12 mouse cellular contexts compared by ENCODE assay signal in the genomic region with DNA sequence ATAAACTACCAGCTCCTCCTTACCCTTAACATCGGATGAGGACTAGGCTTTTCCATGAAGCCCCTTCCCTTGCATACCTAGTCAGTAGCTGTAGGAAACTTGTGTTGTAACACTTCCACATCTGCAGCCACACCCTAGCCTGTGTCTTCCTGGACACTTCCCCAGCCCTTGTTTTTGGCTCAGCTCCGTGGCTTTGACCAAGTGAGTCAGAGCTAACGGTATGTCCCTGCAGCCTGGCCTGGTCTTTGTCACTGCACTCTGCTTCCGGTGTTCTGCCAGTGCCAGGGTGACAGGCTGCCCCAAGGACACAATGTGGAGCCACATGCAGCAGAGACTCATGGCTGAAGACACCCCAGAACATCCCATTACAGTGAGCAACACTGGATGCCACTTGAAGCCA. TPM values are rescaled to one million over a fixed set of nuclear protein-coding genes. Genes with fewer than 3 reads are reported as not detected.
DNase-seq lines count a peak whose midpoint lies in the region; ATAC-seq and TF ChIP-seq lines count a peak whose summit lies in the region.
"Had no signal": no experiment of that assay in that cellular context is flagged by ENCODE, and none has a peak within 500 bp of the region (broad histone marks: within the 10 kb centered on the region; RNA-seq: fewer than 3 reads in every experiment).

No protein-coding gene starts in this region.

- no peaks in the 10 kb centered on the region for H3K36me3 ChIP-seq in embryonic facial prominence, embryonic 14.5 days (ENCODE audit: control insufficient read depth, insufficient read depth, low read length)
- H3K36me3 ChIP-seq in embryonic facial prominence, embryonic 10.5 days (replicated peaks): no peaks in the 10 kb centered on the region
- no peaks in the 10 kb centered on the region for H3K36me3 ChIP-seq in midbrain, embryonic 11.5 days (ENCODE audit: control insufficient read depth, insufficient read depth, low read length)
- no peaks in the 10 kb centered on the region for H3K36me3 ChIP-seq in midbrain, embryonic 14.5 days (ENCODE audit: control insufficient read depth, insufficient read depth, low read length)
- H3K36me3 ChIP-seq in heart, embryonic 10.5 days: no peaks in the 10 kb centered on the region
- H3K36me3 ChIP-seq: forebrain, embryonic 12.5 days had no signal

- H3K4me2 ChIP-seq in embryonic facial prominence, embryonic 14.5 days (ENCODE audit: low read depth, low read length): no peak overlapping the region
- no peak overlapping the region for H3K4me2 ChIP-seq in midbrain, embryonic 11.5 days
- no peak overlapping the region for H3K4me2 ChIP-seq in midbrain, embryonic 14.5 days (ENCODE audit: low read length)
- H3K4me2 ChIP-seq: forebrain, embryonic 12.5 days had no signal

- ATAC-seq in embryonic facial prominence, embryonic 14.5 days (ENCODE audit: low read depth): no peak
- no peak for ATAC-seq in midbrain, embryonic 11.5 days (ENCODE audit: low FRiP score)
- no peak for ATAC-seq in midbrain, embryonic 14.5 days (ENCODE audit: low FRiP score, low TSS enrichment)
- ATAC-seq in megakaryocyte, adult 5-6 weeks (ENCODE audit: poor library complexity, severe bottlenecking): peak; percentile 79

- WGBS in embryonic facial prominence, embryonic 14.5 days: 64% methylated on average over 4 of the region's 4 CpGs
- 74% methylated on average over 4 of the region's 4 CpGs for WGBS in embryonic facial prominence, embryonic 10.5 days
- 84% methylated on average over 4 of the region's 4 CpGs for WGBS in midbrain, embryonic 11.5 days
- WGBS in midbrain, embryonic 14.5 days: 81% methylated on average over 4 of the region's 4 CpGs
- WGBS in heart, embryonic 10.5 days: 34% methylated on average over 4 of the region's 4 CpGs

- no peak for TF ChIP-seq CTCF in left cerebral cortex, adult 2 months (IDR thresholded peaks at IDR 0.05)

- no peaks in the 10 kb centered on the region for H3K27me3 ChIP-seq in embryonic facial prominence, embryonic 14.5 days (replicated peaks; ENCODE audit: control insufficient read depth, insufficient read depth, low read length)
- H3K27me3 ChIP-seq in embryonic facial prominence, embryonic 10.5 days (replicated peaks; ENCODE audit: low read depth, poor library complexity, severe bottlenecking): no peaks in the 10 kb centered on the region
- no peaks in the 10 kb centered on the region for H3K27me3 ChIP-seq in midbrain, embryonic 11.5 days (ENCODE audit: control insufficient read depth, insufficient read depth, low read length)
- no peaks in the 10 kb centered on the region for H3K27me3 ChIP-seq in midbrain, embryonic 14.5 days (ENCODE audit: control insufficient read depth, insufficient read depth, low read length)
- no peaks in the 10 kb centered on the region for H3K27me3 ChIP-seq in heart, embryonic 10.5 days (ENCODE audit: insufficient read depth, poor library complexity, severe bottlenecking)

- no peak overlapping the region for H3K4me3 ChIP-seq in embryonic facial prominence, embryonic 14.5 days (ENCODE audit: low read depth, low read length)
- no peak overlapping the region for H3K4me3 ChIP-seq in embryonic facial prominence, embryonic 10.5 days
- no peak overlapping the region for H3K4me3 ChIP-seq in midbrain, embryonic 11.5 days (ENCODE audit: low read depth, low read length)
- no peak overlapping the region for H3K4me3 ChIP-seq in midbrain, embryonic 14.5 days (replicated peaks; ENCODE audit: low read depth, low read length)
- no peak overlapping the region for H3K4me3 ChIP-seq in heart, embryonic 10.5 days
- no peak overlapping the region for H3K4me3 ChIP-seq in left cerebral cortex, adult 2 months
- H3K4me3 ChIP-seq: forebrain, embryonic 12.5 days had no signal

- no peak overlapping the region for H3K9ac ChIP-seq in embryonic facial prominence, embryonic 14.5 days (ENCODE audit: low read depth, low read length)
- H3K9ac ChIP-seq in midbrain, embryonic 11.5 days (ENCODE audit: low read length): no peak overlapping the region
- H3K9ac ChIP-seq in midbrain, embryonic 14.5 days (replicated peaks; ENCODE audit: low read length): no peak overlapping the region
- H3K9ac ChIP-seq: forebrain, embryonic 12.5 days had no signal

- H3K4me1 ChIP-seq in embryonic facial prominence, embryonic 14.5 days (ENCODE audit: control insufficient read depth, insufficient read depth, low read length): no peaks in the 10 kb centered on the region
- H3K4me1 ChIP-seq in embryonic facial prominence, embryonic 10.5 days: peaks cover 13% of the 10 kb centered on the region
- no peaks in the 10 kb centered on the region for H3K4me1 ChIP-seq in midbrain, embryonic 11.5 days (ENCODE audit: control insufficient read depth, insufficient read depth, low read length)
- no peaks in the 10 kb centered on the region for H3K4me1 ChIP-seq in midbrain, embryonic 14.5 days (ENCODE audit: control insufficient read depth, insufficient read depth, low read length)
- H3K4me1 ChIP-seq in heart, embryonic 10.5 days: peaks cover 23% of the 10 kb centered on the region; the same call in 1 of the 2 replicates

- H3K27ac ChIP-seq in embryonic facial prominence, embryonic 14.5 days (replicated peaks; ENCODE audit: low read depth, low read length): no peak overlapping the region
- no peak overlapping the region for H3K27ac ChIP-seq in embryonic facial prominence, embryonic 10.5 days (replicated peaks)
- H3K27ac ChIP-seq in midbrain, embryonic 11.5 days (ENCODE audit: low read depth, low read length): no peak overlapping the region
- no peak overlapping the region for H3K27ac ChIP-seq in midbrain, embryonic 14.5 days (replicated peaks; ENCODE audit: low read depth, low read length)
- H3K27ac ChIP-seq in heart, embryonic 10.5 days: 0 out of 2 replicates have a peak overlapping the region, but pooled peaks have one; percentile 22
- H3K27ac ChIP-seq in left cerebral cortex, adult 2 months: no peak overlapping the region
- H3K27ac ChIP-seq: forebrain, embryonic 12.5 days had no signal

- intact Hi-C loops in left cerebral cortex, adult 2 months (cut with DNase I): no loop called here

- no peaks in the 10 kb centered on the region for H3K9me3 ChIP-seq in embryonic facial prominence, embryonic 14.5 days (ENCODE audit: control insufficient read depth, low read length)
- no peaks in the 10 kb centered on the region for H3K9me3 ChIP-seq in embryonic facial prominence, embryonic 10.5 days
- H3K9me3 ChIP-seq in midbrain, embryonic 11.5 days (ENCODE audit: control insufficient read depth, low read length): no peaks in the 10 kb centered on the region
- no peaks in the 10 kb centered on the region for H3K9me3 ChIP-seq in midbrain, embryonic 14.5 days (ENCODE audit: control insufficient read depth, low read length)
- H3K9me3 ChIP-seq in heart, embryonic 10.5 days: no peaks in the 10 kb centered on the region
- H3K9me3 ChIP-seq: forebrain, embryonic 12.5 days had no signal

- peak; percentile 15 for DNase-seq in embryonic facial prominence, embryonic 14.5 days (ENCODE audit: low spot score)
- DNase-seq in embryonic facial prominence, embryonic 10.5 days (ENCODE audit: low spot score): no peak
- DNase-seq in midbrain, embryonic 11.5 days (ENCODE audit: low spot score, missing footprints): peak; percentile 41
- DNase-seq in midbrain, embryonic 14.5 days: no peak
- DNase-seq in heart, embryonic 10.5 days (ENCODE audit: low spot score): peak; percentile 88
- no peak for DNase-seq in cerebellum, adult 11-12 months
- DNase-seq in left cerebral cortex, adult 2 months (ENCODE audit: extremely low spot score in 1 of 2, low spot score in 2 of 2): no peak
- DNase-seq: embryo, embryonic 11 days had no signal

RNA-seq across cellular contexts. Expression of a gene that starts 1.1 kb away (rescaled TPM):
- 0.21 TPM in 1 of 2 replicates, not detected in the other for polyA plus RNA-seq in embryonic facial prominence, embryonic 14.5 days (2014; fragmentation: Nextera tagmentation; extraction: Ambion mirVana)
- not detected in 2 replicates for polyA plus RNA-seq in embryonic facial prominence, embryonic 10.5 days (2016; fragmentation: Nextera tagmentation; extraction: Ambion mirVana)
- polyA plus RNA-seq in midbrain, embryonic 11.5 days (2014; fragmentation: Nextera tagmentation; extraction: Ambion mirVana): not detected in 2 replicates
- not detected in 2 replicates for polyA plus RNA-seq in midbrain, embryonic 14.5 days (2014; fragmentation: Nextera tagmentation; extraction: Ambion mirVana)
- 0.41 and 8.8 TPM in 2 replicates for polyA plus RNA-seq in heart, embryonic 10.5 days (2016; fragmentation: Nextera tagmentation; extraction: Ambion mirVana)
- total RNA-seq in megakaryocyte, adult 5-6 weeks (2015): not detected in 2 replicates
- total RNA-seq in megakaryocyte, adult 5-6 weeks (2017): not detected in 2 replicates
- not detected for total RNA-seq in left cerebral cortex, adult 2 months (2021)
- total RNA-seq: hematopoietic stem cell, adult 5-6 weeks; layer of hippocampus, postnatal 25 days had no signal
- polyA plus RNA-seq: forebrain, embryonic 12.5 days had no signal

RNA-seq across cellular contexts. Expression of a gene that starts 27.1 kb away (rescaled TPM):
- 1.6 and 1.7 TPM in 2 replicates for polyA plus RNA-seq in embryonic facial prominence, embryonic 14.5 days (2014; fragmentation: Nextera tagmentation; extraction: Ambion mirVana)
- 1.3 TPM in 2 replicates for polyA plus RNA-seq in embryonic facial prominence, embryonic 10.5 days (2016; fragmentation: Nextera tagmentation; extraction: Ambion mirVana)
- polyA plus RNA-seq in midbrain, embryonic 11.5 days (2014; fragmentation: Nextera tagmentation; extraction: Ambion mirVana): 1.9 and 3.0 TPM in 2 replicates
- 3.3 and 3.7 TPM in 2 replicates for polyA plus RNA-seq in midbrain, embryonic 14.5 days (2014; fragmentation: Nextera tagmentation; extraction: Ambion mirVana)
- 1.1 TPM in 2 replicates for polyA plus RNA-seq in heart, embryonic 10.5 days (2016; fragmentation: Nextera tagmentation; extraction: Ambion mirVana)
- total RNA-seq in megakaryocyte, adult 5-6 weeks (2015): not detected in 2 replicates
- not detected in 2 replicates for total RNA-seq in megakaryocyte, adult 5-6 weeks (2017)
- 1 to 10 TPM; 6.8 to 7.3 TPM for total RNA-seq in left cerebral cortex, adult 2 months (2021)

RNA-seq across cellular contexts. Expression of a gene that starts 60.0 kb away (rescaled TPM):
- polyA plus RNA-seq in embryonic facial prominence, embryonic 14.5 days (2014; fragmentation: Nextera tagmentation; extraction: Ambion mirVana): 60.1 and 79.9 TPM in 2 replicates
- polyA plus RNA-seq in embryonic facial prominence, embryonic 10.5 days (2016; fragmentation: Nextera tagmentation; extraction: Ambion mirVana): 50.1 and 65.4 TPM in 2 replicates
- 20.2 and 25.3 TPM in 2 replicates for polyA plus RNA-seq in midbrain, embryonic 11.5 days (2014; fragmentation: Nextera tagmentation; extraction: Ambion mirVana)
- polyA plus RNA-seq in midbrain, embryonic 14.5 days (2014; fragmentation: Nextera tagmentation; extraction: Ambion mirVana): 0.63 and 2.7 TPM in 2 replicates
- 50.4 and 66.2 TPM in 2 replicates for polyA plus RNA-seq in heart, embryonic 10.5 days (2016; fragmentation: Nextera tagmentation; extraction: Ambion mirVana)
- 321 and 326 TPM in 2 replicates for total RNA-seq in megakaryocyte, adult 5-6 weeks (2015)
- 505 and 532 TPM in 2 replicates for total RNA-seq in megakaryocyte, adult 5-6 weeks (2017)
- 1 to 10 TPM; 3.8 to 5.1 TPM for total RNA-seq in left cerebral cortex, adult 2 months (2021)

Comparison
In these comparisons a context has a peak if more than half of its experiments do, and no peak if none do; other contexts are left out.
1. DNase-seq: peak in embryonic facial prominence, embryonic 14.5 days (single experiment), midbrain, embryonic 11.5 days (single experiment) and heart, embryonic 10.5 days (single experiment); none in embryonic facial prominence, embryonic 10.5 days (single experiment), midbrain, embryonic 14.5 days (single experiment), cerebellum, adult 11-12 months (single experiment) and left cerebral cortex, adult 2 months (0 of 2).